Comparison of ENCODE assay signal across 24 mouse cellular contexts in the genomic region with DNA sequence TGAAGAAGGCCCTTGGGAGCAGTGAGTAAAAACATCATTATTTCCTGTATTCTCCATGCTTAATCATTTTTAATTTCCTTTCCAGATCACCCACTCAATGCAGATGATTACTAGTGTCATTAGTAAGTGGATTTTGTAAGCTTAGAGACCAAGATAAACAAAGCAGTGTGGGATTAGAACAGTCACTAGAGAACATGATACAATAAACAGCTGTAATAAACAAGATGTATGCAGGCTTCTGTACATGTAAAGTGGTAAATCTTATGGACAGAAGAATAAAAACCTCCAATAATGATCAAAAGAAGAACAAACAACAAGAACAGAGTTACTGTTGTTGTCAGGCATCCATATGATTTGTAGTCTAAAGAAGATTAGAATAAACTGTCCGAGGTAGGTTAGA.
"Had no signal": no experiment of that assay in that cellular context is flagged by ENCODE, and none has a peak within 500 bp of the region (broad histone marks: within the 10 kb centered on the region; RNA-seq: fewer than 3 reads in every experiment).

No protein-coding gene starts in this region.

- H3K4me3 ChIP-seq: heart, adult 2 months; heart, embryonic 13.5 days; heart, embryonic 15.5 days; hindbrain, embryonic 13.5 days; hindbrain, embryonic 15.5 days; limb, embryonic 13.5 days; limb, embryonic 15.5 days; liver, embryonic 12.5 days had no signal

- H3K27me3 ChIP-seq: heart, embryonic 13.5 days; heart, embryonic 15.5 days; hindbrain, embryonic 13.5 days; hindbrain, embryonic 15.5 days; limb, embryonic 13.5 days; limb, embryonic 15.5 days; liver, embryonic 12.5 days had no signal

- DNase-seq: forebrain, postnatal 0 days; gastrocnemius, postnatal 14 days; gastrocnemius, postnatal 36 days; heart, adult 11 months; heart, adult 2 months; heart, postnatal 14 days; heart, postnatal 36 days; kidney, adult 11 months; kidney, adult 2 months; kidney, postnatal 25 days; layer of hippocampus, adult 9-11 months; layer of hippocampus, postnatal 36 days; left cerebral cortex, postnatal 4 days had no signal

- H3K9ac ChIP-seq: forebrain, postnatal 0 days; heart, embryonic 13.5 days; heart, embryonic 15.5 days; hindbrain, embryonic 13.5 days; hindbrain, embryonic 15.5 days; limb, embryonic 13.5 days; limb, embryonic 15.5 days; liver, embryonic 12.5 days; liver, embryonic 14.5 days had no signal

- ATAC-seq: forebrain, postnatal 0 days; hindbrain, postnatal 0 days; intestine, embryonic 16.5 days; liver, embryonic 12.5 days had no signal

- H3K4me2 ChIP-seq: heart, embryonic 11.5 days; heart, embryonic 13.5 days; heart, embryonic 15.5 days; hindbrain, embryonic 13.5 days; hindbrain, embryonic 15.5 days; limb, embryonic 13.5 days; limb, embryonic 15.5 days; liver, embryonic 12.5 days had no signal

- H3K36me3 ChIP-seq: heart, embryonic 13.5 days; heart, embryonic 15.5 days; hindbrain, embryonic 13.5 days; hindbrain, embryonic 15.5 days; limb, embryonic 13.5 days; limb, embryonic 15.5 days; liver, embryonic 12.5 days had no signal

- H3K9me3 ChIP-seq: heart, embryonic 13.5 days; heart, embryonic 15.5 days; hindbrain, embryonic 13.5 days; hindbrain, embryonic 15.5 days; limb, embryonic 13.5 days; limb, embryonic 15.5 days; liver, embryonic 12.5 days had no signal

- H3K27ac ChIP-seq: heart, adult 2 months; heart, embryonic 13.5 days; heart, embryonic 15.5 days; hindbrain, embryonic 13.5 days; hindbrain, embryonic 15.5 days; hindbrain, postnatal 0 days; limb, embryonic 13.5 days; limb, embryonic 15.5 days; liver, embryonic 12.5 days; liver, embryonic 14.5 days had no signal

- H3K4me1 ChIP-seq: heart, embryonic 13.5 days; heart, embryonic 15.5 days; hindbrain, embryonic 13.5 days; hindbrain, embryonic 15.5 days; limb, embryonic 13.5 days; limb, embryonic 15.5 days; liver, embryonic 12.5 days had no signal
